Mouse (Mus musculus): ENCODE results near the gene Tigit. TPM values are rescaled to one million over a fixed set of nuclear protein-coding genes. Genes with fewer than 3 reads are reported as not detected.

Tigit gene
- total RNA-seq, 1 experiment from 2014 or later = not detected

Other genes with a start within 250 kb of the Tigit start
- not detected in 2 replicates for gene Drd3, start 89.9 kb upstream of the Tigit start, total RNA-seq (2017)
- gene Ccdc191, start 225.7 kb upstream of the Tigit start, total RNA-seq (2017) = 25.3 and 35.5 TPM in 2 replicates

Measured in hematopoietic stem cell, adult 5-6 weeks (primary cell).